Mouse (Mus musculus) cerebellum, postnatal 10 days (tissue): ENCODE data around the gene Rbm44.
A peak's percentile ranks its signal among the peaks of the same experiment; 100 is the strongest.

Source experiments
- DNase-seq, 2 experiments: peaks; one replicate each; pipeline ENCODE4 v3.0.0; 2021; ENCODE audit warnings: mixed read lengths in 2 of 2

The Rbm44 gene

DNA sequence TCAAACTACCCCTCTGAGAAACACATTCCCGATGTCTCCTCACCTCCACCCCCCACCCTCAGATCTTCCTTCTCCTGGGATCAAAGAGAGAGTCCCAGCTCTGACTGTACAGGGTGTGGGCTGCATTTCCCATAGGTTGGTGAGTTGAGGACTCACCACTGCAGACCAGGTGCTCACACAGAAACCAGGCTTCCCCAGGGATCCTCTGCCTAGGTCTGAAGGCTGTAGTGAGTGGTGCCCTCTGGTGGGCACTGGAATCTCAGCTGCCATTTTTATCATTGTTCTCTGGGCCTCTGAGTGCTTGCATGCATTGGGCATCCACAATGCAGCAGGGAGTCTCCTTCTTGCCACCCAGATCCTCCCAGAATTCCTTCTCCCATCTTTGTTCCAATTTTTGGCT is 66.2 kb downstream of the Rbm44 start:
- DNase-seq = peak; percentile 75 to 77

DNA sequence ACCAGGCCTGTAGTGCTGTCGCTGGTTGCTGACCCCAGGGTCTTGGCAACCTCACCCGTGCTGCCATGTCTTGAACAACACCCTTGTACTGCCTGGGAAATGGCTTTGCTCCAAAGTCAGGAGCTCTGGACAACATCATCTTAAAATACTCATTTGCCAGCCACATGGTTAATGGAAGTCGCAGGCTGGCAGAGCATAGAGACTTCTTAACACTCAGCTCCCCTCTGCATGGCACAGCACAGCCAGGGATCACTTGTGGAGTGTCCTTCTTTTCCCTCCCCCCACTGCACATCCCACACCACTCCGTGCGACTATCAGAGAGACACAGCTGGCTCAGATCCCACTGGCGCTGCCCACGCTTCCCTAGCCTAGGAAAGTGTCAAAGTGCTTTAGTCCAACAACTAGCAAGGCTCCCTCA is 66.7 kb downstream of the Rbm44 start:
- peak; percentile 56 to 62 for DNase-seq

DNA sequence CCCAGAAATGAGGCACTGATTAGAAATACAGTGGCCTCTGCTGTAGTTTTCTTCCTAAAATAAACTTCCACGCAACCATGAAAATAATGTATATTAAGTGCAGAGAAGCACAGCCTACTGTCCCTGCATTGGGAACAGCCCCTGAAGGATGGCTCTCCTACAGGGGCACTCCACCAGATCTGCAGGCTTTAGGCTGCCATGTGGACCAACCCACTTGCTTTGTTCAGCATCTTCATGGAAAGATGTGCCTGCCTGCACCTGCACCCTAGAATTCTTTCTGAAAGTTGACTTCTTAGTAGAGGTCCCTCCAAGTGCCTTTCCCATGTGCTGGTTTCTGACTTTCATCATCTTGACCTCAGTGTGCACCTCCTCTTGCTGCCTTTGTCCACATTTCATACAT is 70.4 kb downstream of the Rbm44 start:
- no peak for DNase-seq

DNA sequence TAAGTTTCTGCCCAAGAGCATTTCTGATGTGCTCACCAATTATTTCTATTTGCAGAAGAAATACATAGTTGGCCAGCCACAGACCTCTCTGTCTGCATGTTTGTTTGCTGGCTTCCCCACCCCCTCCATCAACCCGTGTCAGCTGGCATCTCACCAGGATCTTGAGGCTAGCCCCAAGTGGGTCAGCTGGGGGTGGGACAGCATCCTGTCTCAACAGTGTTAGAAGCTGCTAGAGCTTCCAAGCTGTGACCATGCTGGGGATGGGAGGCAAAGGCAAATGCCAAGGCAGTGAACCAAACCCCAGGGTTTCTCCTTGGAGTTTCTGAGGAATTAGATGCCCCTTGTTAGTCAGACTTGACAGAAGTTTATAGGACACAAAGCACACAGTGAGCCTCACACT is 71.1 kb downstream of the Rbm44 start:
- peak; percentile 48 to 60 for DNase-seq

DNA sequence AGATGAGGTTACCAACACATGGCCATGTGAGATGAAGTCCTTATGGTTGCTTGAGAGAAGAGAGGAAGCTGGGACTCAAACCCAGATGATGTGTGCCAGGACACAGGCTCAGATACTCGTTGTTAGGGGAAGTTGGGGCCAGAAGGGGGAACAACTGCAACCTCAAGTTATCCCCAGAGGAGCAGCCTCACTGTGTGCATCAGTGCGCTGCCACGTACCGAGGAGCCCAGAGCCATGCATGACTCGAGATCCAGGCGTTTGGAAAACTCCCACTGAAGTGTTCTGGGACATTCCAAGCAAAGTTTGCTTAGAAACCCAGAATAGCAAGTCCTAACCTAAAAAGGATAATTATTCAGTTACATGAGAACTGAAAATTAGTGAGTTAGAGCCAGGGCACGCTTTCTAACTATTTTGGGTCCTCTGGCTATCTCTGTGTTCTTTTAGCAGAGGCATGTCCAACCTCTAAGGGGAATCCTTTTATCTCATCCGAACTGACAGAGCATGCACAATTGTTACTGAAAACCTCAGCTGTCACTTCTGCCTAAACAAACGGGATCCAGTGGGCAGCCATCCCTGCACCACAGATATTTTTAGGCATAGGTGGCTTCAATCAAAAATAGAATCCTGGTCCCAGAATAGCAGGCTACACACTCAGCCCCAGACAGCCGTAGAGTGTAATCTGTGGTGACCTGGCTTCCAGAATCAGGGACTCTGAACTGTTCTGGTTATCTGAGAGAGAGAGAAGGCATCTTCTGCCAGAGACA is 71.8 kb downstream of the Rbm44 start:
- DNase-seq = peak; percentile 27 to 30

DNA sequence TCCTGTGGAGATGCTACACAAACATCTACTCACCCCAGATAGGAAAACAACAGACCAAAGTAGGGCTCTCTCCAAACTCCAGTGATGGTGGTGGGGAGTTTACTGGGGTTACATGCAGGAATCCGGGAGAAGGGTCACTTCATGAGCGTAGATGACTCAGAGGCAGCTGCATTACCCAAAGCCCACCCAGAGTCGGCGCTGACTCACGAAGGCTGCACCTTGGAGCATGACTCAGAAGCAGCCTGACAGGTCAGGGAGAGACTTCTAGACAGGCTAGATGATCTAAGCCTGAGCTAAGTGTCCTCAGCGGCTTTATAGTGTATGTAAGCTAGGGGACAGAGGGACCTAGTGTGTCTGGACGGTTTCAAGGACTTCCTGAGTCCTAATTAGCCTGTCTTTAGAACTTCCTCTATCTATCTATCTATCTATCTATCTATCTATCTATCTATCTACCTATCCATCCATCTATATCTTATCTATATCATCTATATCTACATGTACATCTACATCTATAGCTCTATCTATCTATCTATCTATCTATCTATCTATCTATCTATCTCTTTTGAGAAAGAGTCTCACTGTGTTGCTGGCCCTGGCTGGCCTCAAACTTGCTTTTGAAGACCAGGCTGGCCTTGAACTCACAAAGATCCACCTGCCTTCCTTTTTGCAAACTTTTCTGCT is 74.9 kb downstream of the Rbm44 start:
- DNase-seq = no peak

DNA sequence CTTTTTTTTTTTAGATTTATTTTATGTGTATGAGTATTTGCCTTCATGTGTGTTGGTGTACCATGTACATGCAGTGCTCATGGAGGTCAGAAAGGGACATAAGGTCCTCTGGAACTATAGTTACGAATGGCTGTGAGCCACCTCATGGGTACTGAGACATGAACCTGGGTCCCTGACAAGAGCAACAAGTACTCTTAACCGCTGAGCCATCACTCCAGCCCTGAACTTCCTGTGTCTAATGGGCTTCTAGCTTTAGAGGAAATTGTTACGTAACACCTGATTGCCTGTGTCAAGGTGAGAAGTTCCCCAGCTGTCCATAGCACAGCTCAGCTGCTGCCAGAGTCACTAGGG is 75.4 kb downstream of the Rbm44 start:
- no peak for DNase-seq
